Comparison of ENCODE assay signal across 21 mouse cellular contexts in the genomic region with DNA sequence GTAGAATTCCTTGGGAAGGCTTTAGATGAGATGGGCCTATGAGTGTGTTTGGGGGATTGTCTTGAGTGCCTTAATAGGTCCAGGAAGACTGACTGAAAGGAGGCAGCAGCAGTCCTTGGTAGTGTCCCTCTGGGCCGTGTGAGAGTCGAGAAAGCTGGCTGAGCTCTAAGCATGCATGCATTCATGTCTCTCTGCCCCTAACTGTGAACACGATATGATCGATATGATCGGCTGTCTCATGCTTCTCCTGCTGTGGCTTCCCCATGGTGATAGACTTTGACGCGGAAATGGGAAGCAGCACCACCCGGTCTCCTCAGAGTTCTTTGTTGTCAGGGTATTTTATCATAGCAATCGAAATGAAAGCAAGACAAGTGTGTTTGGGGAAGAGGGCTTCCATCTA.
DNase-seq lines count a peak whose midpoint lies in the region; ATAC-seq and TF ChIP-seq lines count a peak whose summit lies in the region.
"Had no signal": no experiment of that assay in that cellular context is flagged by ENCODE, and none has a peak within 500 bp of the region (broad histone marks: within the 10 kb centered on the region; RNA-seq: fewer than 3 reads in every experiment).

No protein-coding gene starts in this region.

- peak; percentile 79 for DNase-seq in heart, adult 11 months
- DNase-seq in heart, adult 9 months (ENCODE audit: low spot score in 2 of 2): no peak
- peak; percentile 50 for DNase-seq in MEL-GATA-1-ER (ENCODE audit: extremely low read depth, low read depth)
- no peak for DNase-seq in liver, postnatal 0 days
- DNase-seq in cerebellum, adult 11-12 months: no peak
- no peak for DNase-seq in left cerebral cortex, postnatal 36 days (ENCODE audit: low spot score in 2 of 2)
- DNase-seq in right cerebral cortex, postnatal 36 days (ENCODE audit: low spot score in 2 of 2): no peak
- DNase-seq: cerebellum, adult 2 months; embryo, embryonic 11 days; gastrocnemius, postnatal 14 days; kidney, postnatal 10 days; layer of hippocampus, adult 9-11 months; lung, adult 2 months; spleen, adult 18-20 months; thymus, postnatal 25 days had no signal

- H3K27me3 ChIP-seq in intestine, embryonic 16.5 days (replicated peaks; ENCODE audit: control insufficient read depth, insufficient read depth, low read length): no peaks in the 10 kb centered on the region
- H3K27me3 ChIP-seq in liver, postnatal 0 days (ENCODE audit: insufficient read depth, low read length): no peaks in the 10 kb centered on the region
- H3K27me3 ChIP-seq: CH12.LX; stomach, embryonic 15.5 days had no signal

- H3K27ac ChIP-seq in intestine, embryonic 16.5 days (ENCODE audit: low read length): no peak overlapping the region
- H3K27ac ChIP-seq in liver, postnatal 0 days (ENCODE audit: low read depth): peak overlapping the region; percentile 98
- H3K27ac ChIP-seq: neural tube, embryonic 13.5 days; stomach, embryonic 15.5 days had no signal

- ATAC-seq in intestine, embryonic 16.5 days: peak; percentile 8; the same call in 1 of the 2 replicates
- ATAC-seq in liver, postnatal 0 days: peak; percentile 6
- ATAC-seq: inflammation-experienced regulatory T-cells, adult 6 months had no signal

- TF ChIP-seq CTCF in liver, postnatal 0 days (IDR thresholded peaks at IDR 0.05; ENCODE audit: low read depth): no peak

- H3K4me3 ChIP-seq in intestine, embryonic 16.5 days (ENCODE audit: low read length): no peak overlapping the region
- H3K4me3 ChIP-seq in liver, postnatal 0 days (ENCODE audit: low read depth, low read length): peak overlapping the region; percentile 15; the same call in 1 of the 2 replicates
- H3K4me3 ChIP-seq: neural tube, embryonic 13.5 days; stomach, embryonic 15.5 days had no signal

- no peak for TF ChIP-seq EP300 in liver, postnatal 0 days (IDR thresholded peaks at IDR 0.05; ENCODE audit: low read depth)

- H3K9me3 ChIP-seq in intestine, embryonic 16.5 days (ENCODE audit: control insufficient read depth, low read length): no peaks in the 10 kb centered on the region
- no peaks in the 10 kb centered on the region for H3K9me3 ChIP-seq in liver, postnatal 0 days (ENCODE audit: low read length)
- H3K9me3 ChIP-seq: neural tube, embryonic 13.5 days; stomach, embryonic 15.5 days had no signal

- whole genome bisulfite sequencing in intestine, embryonic 16.5 days: 68% methylated on average over 9 of the region's 9 CpGs
- WGBS in liver, postnatal 0 days (ENCODE audit: insufficient replicate concordance): 37% methylated on average over 9 of the region's 9 CpGs

- H3K4me1 ChIP-seq in intestine, embryonic 16.5 days (ENCODE audit: control insufficient read depth, insufficient read depth, low read length): peaks cover 26% of the 10 kb centered on the region
- peaks cover 47% of the 10 kb centered on the region for H3K4me1 ChIP-seq in liver, postnatal 0 days (ENCODE audit: insufficient read depth)
- H3K4me1 ChIP-seq: stomach, embryonic 15.5 days had no signal

- H3K36me3 ChIP-seq in intestine, embryonic 16.5 days (ENCODE audit: control insufficient read depth, insufficient read depth, low read length): no peaks in the 10 kb centered on the region
- no peaks in the 10 kb centered on the region for H3K36me3 ChIP-seq in liver, postnatal 0 days (replicated peaks; ENCODE audit: insufficient read depth, low read length)
- H3K36me3 ChIP-seq: neural tube, embryonic 13.5 days; stomach, embryonic 15.5 days had no signal

- H3K4me2 ChIP-seq in intestine, embryonic 16.5 days (ENCODE audit: low read depth, low read length): no peak overlapping the region
- peak overlapping the region; percentile 56 for H3K4me2 ChIP-seq in liver, postnatal 0 days (ENCODE audit: low read depth, low read length)
- H3K4me2 ChIP-seq: heart, embryonic 11.5 days; neural tube, embryonic 13.5 days; stomach, embryonic 15.5 days had no signal

- intact Hi-C loops in left cerebral cortex, postnatal 36 days (cut with DNase I): no loop called here

- H3K9ac ChIP-seq in intestine, embryonic 16.5 days (ENCODE audit: low read depth, low read length): no peak overlapping the region
- H3K9ac ChIP-seq in liver, postnatal 0 days (replicated peaks): peak overlapping the region; percentile 42
- H3K9ac ChIP-seq: neural tube, embryonic 13.5 days; stomach, embryonic 15.5 days had no signal

Comparison
In these comparisons a context has a peak if more than half of its experiments do, and no peak if none do; other contexts are left out.
1. DNase-seq: peak in heart, adult 11 months (single experiment) and MEL-GATA-1-ER (single experiment); none in heart, adult 9 months (0 of 2), liver, postnatal 0 days (single experiment), cerebellum, adult 11-12 months (single experiment), left cerebral cortex, postnatal 36 days (0 of 2) and right cerebral cortex, postnatal 36 days (0 of 2).